Mouse (Mus musculus) retina, postnatal 7 days (tissue): ENCODE measurements around the gene Cldn3.

ENCODE experiments used
- DNase-seq: peaks from one replicate; pipeline ENCODE4 v3.0.0-alpha.2; 2012; ENCODE audit warnings: low read depth, low spot score

The Cldn3 gene

DNA sequence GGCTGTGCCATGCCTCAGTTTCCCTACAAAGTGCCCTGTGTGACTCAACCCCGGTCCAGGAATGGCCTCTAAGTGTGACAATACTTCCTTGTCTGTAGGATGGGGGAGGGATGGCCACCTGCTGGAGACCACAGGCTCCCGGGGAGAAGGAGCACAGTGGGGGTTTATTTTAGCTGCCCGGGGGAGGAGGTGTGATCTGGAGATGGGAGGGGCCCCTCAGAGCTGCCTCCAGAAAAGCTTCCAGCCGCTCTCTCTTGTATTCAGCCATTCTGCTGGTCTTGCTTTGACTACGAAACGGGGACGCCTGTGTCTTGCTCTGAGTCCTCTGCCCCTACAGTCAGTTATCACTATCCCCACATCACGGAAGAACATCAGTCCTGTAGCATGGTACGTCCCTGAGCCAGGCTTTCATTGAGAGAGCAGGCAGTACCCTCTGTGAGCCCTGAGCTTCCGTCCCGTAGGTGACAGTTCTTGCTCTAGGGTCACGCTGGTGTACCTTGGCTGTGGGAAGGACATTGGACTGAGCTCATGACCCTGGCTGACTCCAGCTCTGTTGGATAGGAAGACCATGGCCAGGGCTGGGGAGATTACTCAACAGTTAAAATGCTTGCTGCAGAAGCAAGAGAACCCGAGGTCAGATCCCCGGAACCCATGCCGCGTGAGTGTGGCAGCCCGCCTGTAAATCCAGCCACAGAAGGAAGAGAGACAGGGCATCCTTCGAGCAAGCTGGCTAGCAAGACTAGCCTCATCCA, 49.8 kb downstream of the Cldn3 start:
- no peak for DNase-seq
